Mouse (Mus musculus) spleen, adult 2 months (tissue): ENCODE results near the gene Apobec2.

Experiments used
- CTCF ChIP-seq: fragments of 200-500 bp; IDR thresholded peaks from 2 replicates; pipeline ENCODE4 v1.5.1; 2011; ENCODE audit warnings: mild to moderate bottlenecking, inconsistent platforms; ENCODE audit not compliant: insufficient read depth, insufficient read length, insufficient replicate concordance; ENCODE audit errors: extremely low read depth
- POLR2A ChIP-seq: fragments of 200-500 bp; IDR thresholded peaks from 2 replicates; pipeline ENCODE4 v1.6.1; 2011; ENCODE audit warnings: low read depth, low read length, inconsistent platforms

DNA sequence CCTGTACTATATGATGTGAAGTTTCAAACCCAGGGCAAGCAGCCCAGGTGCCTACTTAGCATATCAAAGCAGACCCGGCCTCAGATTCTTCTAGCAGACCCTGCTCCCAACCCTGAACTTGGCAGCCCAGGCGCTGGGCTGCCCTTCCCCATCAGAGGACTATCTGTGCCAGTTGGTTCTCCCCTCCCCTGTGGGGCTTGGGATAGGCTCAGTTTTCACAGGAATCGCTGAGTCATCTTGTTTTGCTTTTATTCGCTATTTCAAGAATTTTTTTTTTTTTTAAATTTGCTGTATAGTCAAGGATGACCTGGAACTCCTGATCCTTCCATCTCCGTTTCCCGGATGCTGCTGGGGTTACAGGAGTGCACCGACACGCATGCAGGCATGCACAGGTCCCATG, 14.9 kb upstream of the Apobec2 start:
- TF ChIP-seq POLR2A (no peak), CTCF (no peak)
